In the genomic region with DNA sequence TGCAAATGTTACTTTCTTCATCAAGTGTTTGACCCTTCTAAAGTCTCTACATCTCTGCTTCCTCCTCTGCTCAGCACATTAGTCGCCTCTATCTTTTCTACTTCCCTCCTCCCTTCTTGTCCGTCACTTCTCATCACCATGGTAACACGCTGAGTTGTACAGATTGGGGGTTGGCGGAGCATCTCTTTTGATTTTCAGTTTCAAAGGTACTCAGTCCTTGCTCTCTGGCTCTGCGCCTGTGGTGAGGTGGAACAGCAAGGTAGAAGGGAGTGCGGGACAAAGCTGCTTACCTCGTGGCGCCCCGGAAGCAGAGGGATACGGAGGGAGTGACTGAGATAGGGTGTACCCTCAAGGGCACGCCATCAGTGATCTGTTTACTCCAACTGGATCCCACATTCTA, we compare ENCODE assay signal across 10 mouse cellular contexts. TPM values are rescaled to one million over a fixed set of nuclear protein-coding genes. Genes with fewer than 3 reads are reported as not detected.
DNase-seq lines count a peak whose midpoint lies in the region; ATAC-seq and TF ChIP-seq lines count a peak whose summit lies in the region.
"Had no signal": no experiment of that assay in that cellular context is flagged by ENCODE, and none has a peak within 500 bp of the region (broad histone marks: within the 10 kb centered on the region; RNA-seq: fewer than 3 reads in every experiment).

No protein-coding gene starts in this region.

- WGBS in heart, adult 2 months = 60% methylated on average over 11 of the region's 11 CpGs
- 69% methylated on average over 11 of the region's 11 CpGs for WGBS in liver, postnatal 0 days (ENCODE audit: insufficient replicate concordance)

- TF ChIP-seq CTCF in heart, adult 2 months (IDR thresholded peaks at IDR 0.05) = no peak
- no peak for TF ChIP-seq CTCF in liver, postnatal 0 days (IDR thresholded peaks at IDR 0.05; ENCODE audit: low read depth)

- no peak overlapping the region; the same call in 1 of the 2 replicates for H3K9ac ChIP-seq in heart, adult 2 months (ENCODE audit: low read depth, low read length)
- H3K9ac ChIP-seq in liver, postnatal 0 days (replicated peaks) = no peak overlapping the region

- no peak for TF ChIP-seq EP300 in heart, adult 2 months (IDR thresholded peaks at IDR 0.05; ENCODE audit: insufficient read depth, low read depth, low read length)
- TF ChIP-seq EP300 in liver, postnatal 0 days (IDR thresholded peaks at IDR 0.05; ENCODE audit: low read depth) = no peak

- peaks cover 14% of the 10 kb centered on the region for H3K4me1 ChIP-seq in heart, adult 2 months (ENCODE audit: control insufficient read depth, insufficient read depth, low read length)
- H3K4me1 ChIP-seq in liver, postnatal 0 days (ENCODE audit: insufficient read depth) = 0 out of 2 replicates have a peak, but pooled peaks cover 2% of the 10 kb centered on the region

- no peaks in the 10 kb centered on the region for H3K27me3 ChIP-seq in heart, adult 2 months (ENCODE audit: control insufficient read depth, insufficient read depth, low read length)
- H3K27me3 ChIP-seq in liver, postnatal 0 days (ENCODE audit: insufficient read depth, low read length) = no peaks in the 10 kb centered on the region

- no peaks in the 10 kb centered on the region for H3K9me3 ChIP-seq in liver, postnatal 0 days (ENCODE audit: low read length)
- H3K9me3 ChIP-seq: G1E had no signal

- ATAC-seq in CD4-positive, CD25-positive, alpha-beta regulatory T cell, adult 4 months = peak; percentile 82
- no peak for ATAC-seq in liver, postnatal 0 days

- no peaks in the 10 kb centered on the region for H3K79me2 ChIP-seq in heart, adult 2 months (replicated peaks; ENCODE audit: control insufficient read depth, insufficient read depth, low read length)

- H3K27ac ChIP-seq in heart, adult 2 months = peak overlapping the region; percentile 57
- no peak overlapping the region for H3K27ac ChIP-seq in liver, postnatal 0 days (ENCODE audit: low read depth)

- H3K4me2 ChIP-seq in liver, postnatal 0 days (ENCODE audit: low read depth, low read length) = no peak overlapping the region

- no peak for DNase-seq in heart, adult 2 months
- no peak for DNase-seq in heart, adult 9 months (ENCODE audit: low spot score in 2 of 2)
- DNase-seq in cerebellum, postnatal 14 days = peak; percentile 44 to 60
- DNase-seq in layer of hippocampus, postnatal 36 days = peak; percentile 31 to 44
- no peak for DNase-seq in ovary, postnatal 14 days (ENCODE audit: low spot score)
- no peak for DNase-seq in kidney, postnatal 25 days
- DNase-seq in liver, postnatal 0 days = no peak

- peaks cover 15% of the 10 kb centered on the region for H3K36me3 ChIP-seq in heart, adult 2 months (ENCODE audit: control insufficient read depth, insufficient read depth, low read length)
- H3K36me3 ChIP-seq in liver, postnatal 0 days (replicated peaks; ENCODE audit: insufficient read depth, low read length) = peaks cover 5% of the 10 kb centered on the region; the same call in 1 of the 2 replicates

- intact Hi-C loops in heart, adult 2 months (cut with DNase I) = loop anchor here (5.0 kb wide), 1 partner anchor 46 kb away; no protein-coding TSS in a partner anchor

- no peak for TF ChIP-seq POLR2A in heart, adult 2 months (IDR thresholded peaks at IDR 0.05; ENCODE audit: insufficient read depth, low read depth, low read length)

- no peak overlapping the region for H3K4me3 ChIP-seq in heart, adult 2 months
- no peak overlapping the region for H3K4me3 ChIP-seq in liver, postnatal 0 days (ENCODE audit: low read depth, low read length)
- H3K4me3 ChIP-seq: myocyte had no signal

RNA-seq across cellular contexts. Expression of a gene that starts 27.9 kb away (rescaled TPM):
- 10 to 100 TPM; 15.7 to 16.4 TPM for total RNA-seq in heart, adult 2 months (2021)
- 8.2 and 13.3 TPM in 2 replicates for polyA plus RNA-seq in heart, adult 2 months (2012; rRNA removed)
- polyA plus RNA-seq in CD4-positive, CD25-positive, alpha-beta regulatory T cell, adult 4 months (2017; shearing (Covaris generic)) = 10 to 100 TPM; 22.4 to 32.8 TPM
- total RNA-seq in layer of hippocampus, postnatal 36 days (2021) = 1 to 10 TPM; 7.6 to 8.2 TPM
- polyA plus RNA-seq in liver, postnatal 0 days (2015; fragmentation: Nextera tagmentation; extraction: Ambion mirVana) = 7.3 and 8.0 TPM in 2 replicates

Comparison
In these comparisons a context has a peak if more than half of its experiments do, and no peak if none do; other contexts are left out.
1. DNase-seq: peak in cerebellum, postnatal 14 days (2 of 2) and layer of hippocampus, postnatal 36 days (2 of 2); none in heart, adult 2 months (0 of 2), heart, adult 9 months (0 of 2), ovary, postnatal 14 days (single experiment), kidney, postnatal 25 days (0 of 2) and liver, postnatal 0 days (single experiment).